Mouse (Mus musculus) hindbrain, embryonic 11.5 days (tissue): ENCODE measurements around the gene Ptprb. TPM values are rescaled to one million over a fixed set of nuclear protein-coding genes. Genes with fewer than 3 reads are reported as not detected.

ENCODE experiments used
- ATAC-seq: fragments of 200-750 bp; cut with Nextera tagmentation; 2 replicates; pipeline ENCODE4 v1.8.0; 2017; ENCODE audit warnings: mild to moderate bottlenecking, moderate TSS enrichment, moderate library complexity; ENCODE audit not compliant: low FRiP score
- DNase-seq: peaks from one replicate; pipeline ENCODE4 v3.0.0-alpha.2; 2015; ENCODE audit warnings: low spot score
- H3K27ac ChIP-seq: fragments of 300-500 bp; sonication (generic); 2 replicates; pipeline ENCODE4 v1.5.1; 2014; ENCODE audit warnings: mild to moderate bottlenecking, low read depth, low read length
- H3K27me3 ChIP-seq: fragments of 300-500 bp; sonication (generic); 2 replicates; pipeline ENCODE4 v1.6.1; 2014; ENCODE audit warnings: mild to moderate bottlenecking, low read length, moderate library complexity, mixed read lengths; ENCODE audit not compliant: control insufficient read depth, insufficient read depth
- H3K36me3 ChIP-seq: fragments of 300-500 bp; sonication (generic); 2 replicates; pipeline ENCODE4 v1.6.1; 2014; ENCODE audit warnings: mild to moderate bottlenecking, low read length, moderate library complexity, mixed read lengths; ENCODE audit not compliant: control insufficient read depth, insufficient read depth
- H3K4me1 ChIP-seq: fragments of 300-500 bp; sonication (generic); replicated peaks from 2 replicates; pipeline ENCODE4 v1.6.1; 2014; ENCODE audit warnings: low read length, mixed read lengths; ENCODE audit not compliant: control insufficient read depth, insufficient read depth
- H3K4me2 ChIP-seq: fragments of 300-500 bp; sonication (generic); replicated peaks from 2 replicates; pipeline ENCODE4 v1.6.1; 2014; ENCODE audit warnings: mild to moderate bottlenecking, low read depth, low read length
- H3K4me3 ChIP-seq: fragments of 300-500 bp; sonication (generic); 2 replicates; pipeline ENCODE4 v1.5.1; 2014; ENCODE audit warnings: low read depth, low read length
- H3K9ac ChIP-seq: fragments of 300-500 bp; sonication (generic); 2 replicates; pipeline ENCODE4 v1.6.1; 2014; ENCODE audit warnings: low read depth, low read length
- H3K9me3 ChIP-seq: fragments of 300-500 bp; sonication (generic); 2 replicates; pipeline ENCODE4 v1.6.1; 2016; ENCODE audit warnings: low read length; ENCODE audit not compliant: control insufficient read depth
- WGBS: fragments of 180-500 bp; shearing (Covaris S2); extraction: QIAGEN DNeasy Blood & Tissue Kit; methylation state at CpG from one replicate; pipeline ENCODE4 v1.1.7; 2014; 5-methylcytosine and 5-hydroxymethylcytosine counted together
- polyA plus RNA-seq: library from polyadenylated mRNA; unstranded; fragments of >200 nt; fragmentation: Nextera tagmentation; extraction: Ambion mirVana; gene quantifications from 2 replicates; pipeline ENCODE4 v1.2.1, GENCODE M21; 2014

Ptprb gene
- 2.6 and 2.8 TPM in 2 replicates for polyA plus RNA-seq

GRCm38 (mm10) chr10:116275280-116275679, at the start of gene Ptprb:
TSS of gene Ptprb (plus strand) at chr10:116275523.
- Histone ChIP-seq H3K4me1 (no peaks in the 10 kb centered on the region), H3K36me3 (no peaks in the 10 kb centered on the region), H3K27me3 (no peaks in the 10 kb centered on the region), H3K27ac (no peak within 1 kb of the TSS), H3K9me3 (no peaks in the 10 kb centered on the region), H3K4me3 (no peak within 1 kb of the TSS), H3K9ac (no peak within 1 kb of the TSS), H3K4me2 (no peak within 1 kb of the TSS)
- WGBS: 74% methylated on average over 7 of the region's 7 CpGs
- DNase-seq: no peak
- no peak for ATAC-seq

- Histone ChIP-seq H3K4me2 (no peak overlapping the region), H3K4me1 (no peaks in the 10 kb centered on the region), H3K9ac (no peak overlapping the region), H3K36me3 (no peaks in the 10 kb centered on the region), H3K27me3 (no peaks in the 10 kb centered on the region), H3K9me3 (no peaks in the 10 kb centered on the region), H3K27ac (no peak overlapping the region), H3K4me3 (no peak overlapping the region)
- WGBS: 48% methylated on average over 5 of the region's 5 CpGs
- ATAC-seq (no peak), DNase-seq (no peak)
Observed at GRCm38 (mm10) chr10:116235299-116235698, 40.0 kb upstream of the Ptprb start.

GRCm38 (mm10) chr10:116242200-116242599, 33.1 kb upstream of the Ptprb start:
- no peaks in the 10 kb centered on the region for H3K4me1 ChIP-seq
- no peaks in the 10 kb centered on the region for H3K27me3 ChIP-seq
- WGBS: 80% methylated on average over 7 of the region's 7 CpGs
- no peaks in the 10 kb centered on the region for H3K36me3 ChIP-seq
- H3K4me3 ChIP-seq: no peak overlapping the region
- ATAC-seq: no peak
- H3K27ac ChIP-seq: no peak overlapping the region
- no peak overlapping the region for H3K9ac ChIP-seq
- no peak overlapping the region for H3K4me2 ChIP-seq
- DNase-seq: no peak
- no peaks in the 10 kb centered on the region for H3K9me3 ChIP-seq

- Histone ChIP-seq H3K4me1 (no peaks in the 10 kb centered on the region), H3K9ac (no peak overlapping the region), H3K4me2 (no peak overlapping the region), H3K36me3 (no peaks in the 10 kb centered on the region), H3K27ac (no peak overlapping the region), H3K4me3 (no peak overlapping the region), H3K27me3 (no peaks in the 10 kb centered on the region), H3K9me3 (no peaks in the 10 kb centered on the region)
- WGBS: 60% methylated on average over 7 of the region's 7 CpGs
- no peak for ATAC-seq
- DNase-seq: no peak
Observed at GRCm38 (mm10) chr10:116243373-116243772, 31.9 kb upstream of the Ptprb start.

GRCm38 (mm10) chr10:116245632-116246031, 29.7 kb upstream of the Ptprb start:
- ATAC-seq (no peak), DNase-seq (no peak)
- no peaks in the 10 kb centered on the region for H3K36me3 ChIP-seq
- no peaks in the 10 kb centered on the region for H3K4me1 ChIP-seq
- no peak overlapping the region for H3K27ac ChIP-seq
- H3K27me3 ChIP-seq: no peaks in the 10 kb centered on the region
- no peaks in the 10 kb centered on the region for H3K9me3 ChIP-seq
- 85% methylated on average over 2 of the region's 2 CpGs for WGBS
- no peak overlapping the region for H3K9ac ChIP-seq
- no peak overlapping the region for H3K4me3 ChIP-seq
- no peak overlapping the region for H3K4me2 ChIP-seq

- DNase-seq: no peak
- Histone ChIP-seq H3K4me2 (no peak overlapping the region), H3K4me1 (no peaks in the 10 kb centered on the region), H3K9me3 (no peaks in the 10 kb centered on the region), H3K27me3 (no peaks in the 10 kb centered on the region), H3K4me3 (no peak overlapping the region), H3K9ac (no peak overlapping the region), H3K36me3 (no peaks in the 10 kb centered on the region), H3K27ac (no peak overlapping the region)
- 86% methylated on average over 7 of the region's 7 CpGs for WGBS
- no peak for ATAC-seq
Observed at GRCm38 (mm10) chr10:116252668-116253067, 22.7 kb upstream of the Ptprb start.

- Histone ChIP-seq H3K4me2 (no peak overlapping the region), H3K27me3 (no peaks in the 10 kb centered on the region), H3K9ac (no peak overlapping the region), H3K4me3 (no peak overlapping the region), H3K4me1 (no peaks in the 10 kb centered on the region), H3K9me3 (no peaks in the 10 kb centered on the region), H3K36me3 (no peaks in the 10 kb centered on the region), H3K27ac (no peak overlapping the region)
- DNase-seq (no peak), ATAC-seq (no peak)
- 84% methylated on average over 6 of the region's 6 CpGs for WGBS
Observed at GRCm38 (mm10) chr10:116253972-116254371, 21.4 kb upstream of the Ptprb start.

- Histone ChIP-seq H3K4me2 (no peak overlapping the region), H3K9me3 (no peaks in the 10 kb centered on the region), H3K36me3 (no peaks in the 10 kb centered on the region), H3K27ac (no peak overlapping the region), H3K4me3 (no peak overlapping the region), H3K9ac (no peak overlapping the region), H3K27me3 (no peaks in the 10 kb centered on the region), H3K4me1 (no peaks in the 10 kb centered on the region)
- no peak for ATAC-seq
- DNase-seq: no peak
- WGBS: 87% methylated on average over 4 of the region's 4 CpGs
Observed at GRCm38 (mm10) chr10:116259298-116259697, 16.0 kb upstream of the Ptprb start.

GRCm38 (mm10) chr10:116260658-116261433, 14.5 kb upstream of the Ptprb start:
- Histone ChIP-seq H3K4me2 (no peak overlapping the region), H3K27ac (no peak overlapping the region), H3K36me3 (no peaks in the 10 kb centered on the region), H3K9me3 (no peaks in the 10 kb centered on the region), H3K9ac (no peak overlapping the region), H3K27me3 (no peaks in the 10 kb centered on the region), H3K4me1 (no peaks in the 10 kb centered on the region), H3K4me3 (no peak overlapping the region)
- ATAC-seq: no peak
- DNase-seq: no peak
- WGBS: 73% methylated on average over 13 of the region's 13 CpGs
